Mouse (Mus musculus) hindbrain, embryonic 16.5 days (tissue): Measurements from ENCODE around the gene Gm47289. TPM values are rescaled to one million over a fixed set of nuclear protein-coding genes. Genes with fewer than 3 reads are reported as not detected.

Experiments
- ATAC-seq: fragments of 200-750 bp; cut with Nextera tagmentation; 2 replicates; pipeline ENCODE4 v1.8.0; 2017; ENCODE audit warnings: moderate TSS enrichment, moderate library complexity
- H3K27ac ChIP-seq: fragments of 300-500 bp; sonication (generic); 2 replicates; pipeline ENCODE4 v1.5.1; 2014; ENCODE audit warnings: low read depth, mild to moderate bottlenecking, control low read depth, low read length, moderate library complexity
- H3K27me3 ChIP-seq: fragments of 300-500 bp; sonication (generic); replicated peaks from 2 replicates; pipeline ENCODE4 v1.6.1; 2014; ENCODE audit warnings: low read length; ENCODE audit not compliant: control insufficient read depth, insufficient read depth
- H3K36me3 ChIP-seq: fragments of 300-500 bp; sonication (generic); 2 replicates; pipeline ENCODE4 v1.6.1; 2014; ENCODE audit warnings: mild to moderate bottlenecking, low read length, moderate library complexity, mixed read lengths; ENCODE audit not compliant: control insufficient read depth, insufficient read depth
- H3K4me1 ChIP-seq: fragments of 300-500 bp; sonication (generic); 2 replicates; pipeline ENCODE4 v1.6.1; 2014; ENCODE audit warnings: low read depth, low read length; ENCODE audit not compliant: control insufficient read depth, insufficient read depth
- H3K4me2 ChIP-seq: fragments of 300-500 bp; sonication (generic); 2 replicates; pipeline ENCODE4 v1.6.1; 2014; ENCODE audit warnings: mild to moderate bottlenecking, low read length, control low read depth, moderate library complexity
- H3K4me3 ChIP-seq: fragments of 300-500 bp; sonication (generic); 2 replicates; pipeline ENCODE4 v1.5.1; 2014; ENCODE audit warnings: mild to moderate bottlenecking, low read length, control low read depth, moderate library complexity
- H3K9ac ChIP-seq: fragments of 300-500 bp; sonication (generic); 2 replicates; pipeline ENCODE4 v1.6.1; 2014; ENCODE audit warnings: low read depth, mild to moderate bottlenecking, control low read depth, low read length, moderate library complexity
- H3K9me3 ChIP-seq: fragments of 300-500 bp; sonication (generic); 2 replicates; pipeline ENCODE4 v1.6.1; 2014; ENCODE audit warnings: mild to moderate bottlenecking, low read length, moderate library complexity; ENCODE audit not compliant: control insufficient read depth
- WGBS: fragments of 180-500 bp; shearing (Covaris S2); extraction: QIAGEN DNeasy Blood & Tissue Kit; methylation state at CpG from one replicate; pipeline ENCODE4 v1.1.7; 2014; 5-methylcytosine and 5-hydroxymethylcytosine counted together
- polyA plus RNA-seq: library from polyadenylated mRNA; unstranded; fragments of >200 nt; fragmentation: Nextera tagmentation; extraction: Ambion mirVana; gene quantifications from 2 replicates; pipeline ENCODE4 v1.2.1, GENCODE M21; 2015

Gene Gm47289
- polyA plus RNA-seq, 1 experiment from 2014 or later = not detected

DNA sequence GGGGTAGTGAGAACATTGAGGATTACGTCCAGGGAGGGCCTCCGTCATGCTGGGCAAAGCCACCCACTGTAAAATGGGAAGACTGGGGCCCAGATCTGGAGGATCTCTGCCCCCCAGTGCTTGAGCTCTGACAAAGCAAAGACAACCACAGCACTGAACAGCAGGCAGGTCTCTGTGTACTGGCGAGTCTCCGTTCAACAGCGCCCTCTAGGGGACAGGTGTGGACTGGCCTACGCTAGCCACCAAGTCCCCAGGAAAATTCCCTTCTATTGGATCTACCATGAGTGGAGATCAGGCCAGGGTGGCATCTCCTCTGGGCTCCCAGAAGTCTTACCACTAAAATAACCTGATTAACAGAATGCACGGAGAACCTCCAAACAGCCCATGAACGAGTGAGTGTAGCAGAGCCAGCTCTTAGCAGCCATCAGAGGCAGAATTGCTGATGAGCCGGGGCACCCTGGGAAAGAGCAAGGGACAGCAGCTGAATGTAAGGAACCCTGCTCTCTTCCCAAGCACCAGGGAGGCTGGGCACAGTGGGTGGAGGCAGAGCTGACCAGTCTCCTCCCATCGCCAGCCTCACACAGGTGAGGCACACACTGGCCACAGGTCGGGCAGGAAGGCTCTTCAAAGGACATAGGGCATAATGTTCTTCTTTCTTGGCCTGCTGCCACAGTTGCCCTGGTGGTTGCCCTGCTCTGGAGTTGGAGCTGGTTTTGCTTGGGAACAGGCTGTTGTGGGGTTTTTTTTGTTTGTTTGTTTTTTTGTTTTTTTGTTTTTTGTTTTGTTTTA lies 33.4 kb downstream of the Gm47289 start:
- H3K9me3 ChIP-seq = 0 out of 2 replicates have a peak, but pooled peaks cover 2% of the 10 kb centered on the region
- ATAC-seq = no peak
- WGBS = 45% methylated on average over 11 of the region's 11 CpGs
- H3K4me1 ChIP-seq = no peaks in the 10 kb centered on the region
- no peak overlapping the region for H3K9ac ChIP-seq
- H3K4me2 ChIP-seq = no peak overlapping the region
- no peak overlapping the region for H3K4me3 ChIP-seq
- no peaks in the 10 kb centered on the region for H3K36me3 ChIP-seq
- no peak overlapping the region for H3K27ac ChIP-seq
- H3K27me3 ChIP-seq = no peaks in the 10 kb centered on the region

DNA sequence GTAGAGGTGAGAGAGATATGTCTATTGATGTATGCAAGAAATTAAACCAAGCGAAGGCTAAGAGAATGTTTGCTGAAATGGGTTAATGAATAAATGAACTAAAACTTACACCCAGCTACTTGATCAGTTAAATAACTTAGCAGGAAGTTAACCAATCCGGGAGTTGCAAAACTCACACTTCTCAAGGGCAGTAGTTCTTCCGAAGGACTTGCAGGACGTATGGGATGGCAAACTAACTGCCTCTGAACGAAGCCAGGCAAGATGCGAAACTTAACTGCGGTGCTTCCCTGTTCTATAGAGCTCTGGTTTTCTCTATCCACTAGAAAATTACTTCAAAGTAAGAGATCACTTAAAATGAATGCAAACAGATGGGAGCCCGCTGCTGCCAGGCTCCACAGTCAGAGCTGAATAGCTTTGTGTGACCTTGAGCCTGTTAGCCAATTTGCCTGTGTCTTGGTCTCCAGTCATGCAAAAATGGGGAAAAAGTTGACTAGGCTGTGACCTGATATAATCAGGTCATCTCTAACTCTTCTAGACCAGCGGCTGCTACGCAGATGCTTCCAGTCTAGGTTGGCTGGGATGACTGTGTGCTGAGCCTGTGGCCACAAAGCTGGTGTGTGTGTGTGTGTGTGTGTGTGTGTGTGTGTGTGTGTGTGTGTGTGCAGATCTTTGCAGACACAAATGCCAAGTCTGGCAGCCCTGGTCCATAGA lies 40.3 kb downstream of the Gm47289 start:
- Histone ChIP-seq H3K36me3 (no peaks in the 10 kb centered on the region), H3K27me3 (no peaks in the 10 kb centered on the region), H3K27ac (no peak overlapping the region)

DNA sequence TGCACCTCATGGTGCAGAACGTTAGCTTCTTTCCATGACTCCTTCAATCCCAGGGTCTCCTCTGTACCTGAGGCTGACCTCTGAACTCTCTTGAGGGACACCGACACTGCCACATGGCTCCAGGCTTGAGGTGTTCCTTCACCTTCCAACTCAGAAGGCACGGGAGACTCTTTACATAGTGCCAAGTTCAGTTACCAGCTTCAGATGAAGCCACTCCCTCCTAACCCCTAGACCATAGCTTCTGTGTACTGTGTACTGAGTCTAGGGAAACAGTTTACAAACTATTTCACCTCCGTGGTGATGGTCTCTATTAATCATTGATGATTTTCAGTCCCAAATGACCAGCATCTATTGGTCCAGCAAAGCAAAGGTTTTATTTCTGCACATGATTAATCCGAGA lies 42.7 kb downstream of the Gm47289 start:
- H3K4me1 ChIP-seq = no peaks in the 10 kb centered on the region
- 97% methylated on average over 5 of the region's 5 CpGs for WGBS
- no peaks in the 10 kb centered on the region for H3K27me3 ChIP-seq
- ATAC-seq = no peak
- no peak overlapping the region for H3K27ac ChIP-seq
- no peaks in the 10 kb centered on the region for H3K36me3 ChIP-seq
- H3K4me2 ChIP-seq = no peak overlapping the region
- peaks cover 6% of the 10 kb centered on the region for H3K9me3 ChIP-seq
- H3K4me3 ChIP-seq = no peak overlapping the region
- H3K9ac ChIP-seq = no peak overlapping the region

More for the DNA sequence above, 40.3 kb downstream of the Gm47289 start:
- Histone ChIP-seq H3K4me3 (no peak overlapping the region), H3K4me2 (no peak overlapping the region), H3K9ac (no peak overlapping the region), H3K9me3 (peaks cover 6% of the 10 kb centered on the region), H3K4me1 (no peaks in the 10 kb centered on the region)
- 80% methylated on average over 10 of the region's 10 CpGs for WGBS
- no peak for ATAC-seq

DNA sequence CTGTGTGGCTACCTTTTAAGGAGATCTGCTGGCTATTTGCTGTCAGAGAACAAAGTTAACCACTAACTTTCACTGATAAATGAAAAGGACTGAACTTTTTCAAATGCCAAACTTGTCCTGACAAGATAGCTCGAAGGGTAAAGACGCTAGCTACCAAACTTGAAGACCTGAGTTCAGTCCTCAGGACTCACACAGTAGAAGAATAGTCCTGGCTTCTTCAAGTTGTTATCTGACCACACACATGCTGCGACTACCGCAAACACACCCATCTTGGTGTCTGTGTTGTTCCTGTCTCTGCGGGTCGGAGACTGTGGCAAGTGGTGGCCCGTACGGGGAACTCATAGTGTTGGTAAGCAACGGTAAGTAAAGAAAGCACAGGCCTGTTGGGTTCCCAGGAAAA lies 44.7 kb downstream of the Gm47289 start:
- H3K27me3 ChIP-seq = no peaks in the 10 kb centered on the region
- H3K4me2 ChIP-seq = no peak overlapping the region
- H3K9me3 ChIP-seq = peaks cover 6% of the 10 kb centered on the region
- ATAC-seq = no peak
- no peak overlapping the region for H3K4me3 ChIP-seq
- H3K36me3 ChIP-seq = no peaks in the 10 kb centered on the region
- H3K9ac ChIP-seq = no peak overlapping the region
- H3K4me1 ChIP-seq = no peaks in the 10 kb centered on the region
- 97% methylated on average over 9 of the region's 9 CpGs for WGBS
- H3K27ac ChIP-seq = no peak overlapping the region

DNA sequence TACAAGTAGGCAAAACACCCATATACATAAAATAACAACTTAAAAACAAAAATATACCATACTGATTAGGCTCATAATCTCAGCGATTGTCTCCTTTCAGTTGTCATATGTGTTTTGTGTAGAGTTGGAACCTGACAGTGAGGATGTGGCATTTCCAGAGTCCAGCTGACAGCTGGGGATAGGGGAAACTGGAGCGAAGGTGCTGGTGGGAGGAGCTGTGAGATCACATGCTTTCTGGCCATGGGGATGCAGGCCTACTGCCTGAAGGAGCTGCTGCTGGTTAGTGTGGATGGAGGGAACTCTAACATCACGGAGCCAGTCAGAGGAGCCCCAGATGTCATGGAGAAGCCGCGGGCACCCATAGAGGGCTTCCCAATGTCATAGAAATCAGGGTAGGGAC lies 46.8 kb downstream of the Gm47289 start:
- no peaks in the 10 kb centered on the region for H3K4me1 ChIP-seq
- peaks cover 6% of the 10 kb centered on the region for H3K9me3 ChIP-seq
- 88% methylated on average over 5 of the region's 5 CpGs for WGBS
- no peaks in the 10 kb centered on the region for H3K27me3 ChIP-seq
- no peak overlapping the region for H3K4me2 ChIP-seq
- no peak overlapping the region for H3K9ac ChIP-seq
- no peaks in the 10 kb centered on the region for H3K36me3 ChIP-seq
- H3K27ac ChIP-seq = no peak overlapping the region
- no peak overlapping the region for H3K4me3 ChIP-seq
- no peak for ATAC-seq

DNA sequence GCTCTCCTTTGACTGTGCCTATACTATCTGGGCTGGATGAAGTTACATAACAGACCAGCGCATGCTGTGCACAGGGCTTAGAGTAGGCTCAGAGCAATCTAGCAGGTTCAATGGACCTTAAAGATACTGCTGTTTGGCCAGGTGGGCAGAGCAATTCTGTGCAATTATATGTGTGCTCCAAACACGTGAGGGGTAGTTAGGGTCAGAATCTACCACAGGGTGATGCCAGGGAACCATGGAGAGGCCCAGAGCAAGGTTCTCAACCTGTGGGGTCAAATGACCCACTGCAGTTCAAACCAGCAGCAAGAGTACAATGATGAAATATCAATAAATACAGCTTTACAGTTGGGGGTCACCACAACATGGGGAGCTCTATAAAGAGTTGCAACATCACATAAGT lies 47.7 kb downstream of the Gm47289 start:
- WGBS = 74% methylated on average over 2 of the region's 2 CpGs
- ATAC-seq = no peak

DNA sequence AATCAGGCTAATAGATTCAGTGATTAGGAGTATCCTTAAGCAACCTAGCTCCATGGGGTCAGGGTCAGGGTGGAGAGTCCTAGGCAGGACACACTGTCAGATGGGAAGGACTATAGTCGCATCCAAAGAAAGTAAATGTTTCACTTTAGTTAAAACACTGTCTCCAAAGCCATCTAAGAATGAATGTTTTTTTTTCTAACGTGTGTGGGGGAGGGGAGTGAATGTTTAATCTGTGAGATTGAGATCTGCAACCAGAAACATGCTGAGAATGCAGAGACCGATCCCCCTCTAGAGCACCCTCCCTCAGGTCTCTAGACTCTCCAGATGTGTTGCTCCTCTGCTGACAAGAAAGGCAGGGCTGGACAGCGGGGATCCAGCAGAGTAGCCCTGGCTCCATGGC lies 48.2 kb downstream of the Gm47289 start:
- no peak overlapping the region for H3K4me2 ChIP-seq
- H3K4me1 ChIP-seq = no peaks in the 10 kb centered on the region
- peaks cover 6% of the 10 kb centered on the region for H3K9me3 ChIP-seq
- WGBS = 81% methylated on average over 4 of the region's 4 CpGs
- H3K27ac ChIP-seq = no peak overlapping the region
- no peak for ATAC-seq
- no peak overlapping the region for H3K4me3 ChIP-seq
- no peaks in the 10 kb centered on the region for H3K36me3 ChIP-seq
- no peak overlapping the region for H3K9ac ChIP-seq
- H3K27me3 ChIP-seq = no peaks in the 10 kb centered on the region

More for the DNA sequence above, 47.7 kb downstream of the Gm47289 start:
- no peaks in the 10 kb centered on the region for H3K27me3 ChIP-seq
- no peak overlapping the region for H3K27ac ChIP-seq
- H3K9me3 ChIP-seq = peaks cover 6% of the 10 kb centered on the region
- H3K4me3 ChIP-seq = no peak overlapping the region
- no peaks in the 10 kb centered on the region for H3K4me1 ChIP-seq
- no peak overlapping the region for H3K4me2 ChIP-seq
- H3K9ac ChIP-seq = no peak overlapping the region
- no peaks in the 10 kb centered on the region for H3K36me3 ChIP-seq

DNA sequence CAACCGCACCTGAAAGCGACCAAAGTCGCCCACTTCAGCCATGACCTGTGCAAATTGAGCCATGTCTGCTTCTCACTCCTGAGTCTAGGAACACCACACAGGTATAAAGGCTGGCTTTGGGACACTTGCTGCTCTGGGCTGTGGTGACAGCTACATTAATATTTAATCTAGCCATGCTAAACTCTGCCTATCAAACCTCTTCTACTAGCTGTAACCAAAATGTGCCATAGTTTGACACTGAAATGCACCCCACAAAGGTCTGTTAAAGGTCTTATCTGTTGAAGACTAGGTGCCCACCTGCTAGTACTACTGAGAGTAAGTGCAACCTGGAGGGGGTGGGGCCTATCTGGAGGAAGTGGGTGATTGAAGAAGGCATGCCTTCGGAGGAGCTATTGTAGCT lies 50.0 kb downstream of the Gm47289 start, which contains the start of gene Slc22a13:
TSS of gene Slc22a13 (minus strand) at position 101 of the 400 bp plus-strand sequence.
- no peak within 1 kb of the TSS for H3K4me2 ChIP-seq
- no peaks in the 10 kb centered on the region for H3K36me3 ChIP-seq
- no peaks in the 10 kb centered on the region for H3K4me1 ChIP-seq
- WGBS = 94% methylated on average over 4 of the region's 4 CpGs
- no peak within 1 kb of the TSS for H3K9ac ChIP-seq
- no peak within 1 kb of the TSS for H3K4me3 ChIP-seq
- no peak for ATAC-seq
- peaks cover 2% of the 10 kb centered on the region for H3K9me3 ChIP-seq
- no peak within 1 kb of the TSS for H3K27ac ChIP-seq
- no peaks in the 10 kb centered on the region for H3K27me3 ChIP-seq
